Mouse (Mus musculus) myocyte (in vitro differentiated cells): ENCODE measurements around the gene Adamts8.

Experiments used
- CEBPB ChIP-seq: IDR thresholded peaks from 2 replicates; pipeline ENCODE4 v1.6.1; 2011; ENCODE audit warnings: mild to moderate bottlenecking, moderate library complexity; ENCODE audit not compliant: poor library complexity, insufficient read depth, severe bottlenecking
- E2F4 ChIP-seq: IDR thresholded peaks from one replicate; pipeline ENCODE4 v1.6.1; 2011; ENCODE audit warnings: mild to moderate bottlenecking, control low read depth, moderate library complexity; ENCODE audit not compliant: insufficient read depth
- MAX ChIP-seq: IDR thresholded peaks from one replicate; pipeline ENCODE4 v1.6.1; 2011; ENCODE audit warnings: low read depth, mild to moderate bottlenecking, control low read depth
- MYOD1 ChIP-seq, 3 experiments: IDR thresholded peaks; one replicate each; pipeline ENCODE4 v1.6.1; 2011; ENCODE audit warnings: control low read depth in 2 of 3, low read depth in 2 of 3, mild to moderate bottlenecking in 2 of 3, moderate library complexity in 1 of 3; ENCODE audit not compliant: insufficient read length in 2 of 3, control insufficient read depth in 1 of 3
- MYOG ChIP-seq, 3 experiments: IDR thresholded peaks; one replicate each; pipeline ENCODE4 v1.6.1; 2011; ENCODE audit warnings: control low read depth in 2 of 3, low read depth in 2 of 3, mild to moderate bottlenecking in 2 of 3; ENCODE audit not compliant: insufficient read length in 2 of 3, control insufficient read depth in 1 of 3, insufficient read depth in 1 of 3
- POLR2A ChIP-seq: IDR thresholded peaks from one replicate; pipeline ENCODE4 v1.6.1; 2011; ENCODE audit warnings: low read depth, mild to moderate bottlenecking, control low read depth, moderate library complexity; ENCODE audit not compliant: insufficient read length
- POLR2AphosphoS2 ChIP-seq: IDR thresholded peaks from one replicate; pipeline ENCODE4 v1.6.1; 2011; ENCODE audit warnings: low read depth, control low read depth; ENCODE audit not compliant: insufficient read length
- REST ChIP-seq: IDR thresholded peaks from one replicate; pipeline ENCODE4 v1.6.1; 2011; ENCODE audit warnings: mild to moderate bottlenecking, control low read depth, moderate library complexity; ENCODE audit not compliant: insufficient read depth, insufficient read length
- SRF ChIP-seq: IDR thresholded peaks from one replicate; pipeline ENCODE4 v1.6.1; 2011; ENCODE audit warnings: low read depth; ENCODE audit not compliant: control insufficient read depth, insufficient read length
- TCF12 ChIP-seq: IDR thresholded peaks from one replicate; pipeline ENCODE4 v1.6.1; 2011; ENCODE audit warnings: mild to moderate bottlenecking, control low read depth; ENCODE audit not compliant: poor library complexity, insufficient read depth, severe bottlenecking
- TCF3 ChIP-seq: IDR thresholded peaks from one replicate; pipeline ENCODE4 v1.6.1; 2011; ENCODE audit warnings: low read depth, control low read depth; ENCODE audit not compliant: insufficient read length
- USF1 ChIP-seq: IDR thresholded peaks from one replicate; pipeline ENCODE4 v1.6.1; 2011; ENCODE audit warnings: low read depth, mild to moderate bottlenecking, control low read depth, moderate library complexity

- TF ChIP-seq MAX (no peak), TCF12 (no peak), POLR2A (no peak), SRF (no peak), MYOG (IDR thresholded peaks at IDR 0.05; ENCODE audit: control insufficient read depth in 1 of 3, insufficient read depth in 1 of 3, insufficient read length in 2 of 3, low read depth in 2 of 3) (no peak), E2F4 (no peak), POLR2AphosphoS2 (no peak), USF1 (no peak), REST (no peak), CEBPB (no peak), MYOD1 (IDR thresholded peaks at IDR 0.05; ENCODE audit: control insufficient read depth in 1 of 3, insufficient read length in 2 of 3, low read depth in 2 of 3) (no peak), TCF3 (no peak)
Observed at GRCm38 (mm10) chr9:31013415-31013814, 71.1 kb downstream of the Adamts8 start.
